Mouse (Mus musculus) B cell, adult 2 months (primary cell): ENCODE results near the gene Rpap1.
"Not testable (repeated sequence)": the region's sequence is repeated elsewhere in the genome, so short reads cannot be mapped to it uniquely, and the experiment has no call there.

Experiments used
- DNase-seq, 2 experiments: peaks; one replicate each; pipeline ENCODE4 v3.0.0; 2022

Rpap1 gene

DNA sequence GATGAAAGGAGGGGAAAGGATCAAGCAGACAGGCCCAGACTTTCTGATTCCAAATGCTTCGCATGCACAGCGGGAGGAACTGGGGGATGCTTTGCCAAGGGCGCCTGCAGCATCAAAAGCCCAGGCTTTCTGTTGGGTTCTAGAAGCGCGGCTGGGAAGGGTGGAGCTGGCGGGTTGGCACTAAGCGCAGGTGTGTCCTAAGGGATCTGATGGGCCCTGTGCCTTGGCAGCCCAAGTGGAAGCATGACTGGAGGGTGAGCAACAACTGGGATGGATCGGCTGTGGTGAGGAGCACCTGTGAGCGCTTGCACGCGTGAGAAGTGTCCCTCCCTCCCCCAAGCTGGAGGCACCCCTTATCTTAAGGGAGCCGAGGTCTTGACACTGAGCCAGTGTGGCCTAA lies 50.2 kb downstream of the Rpap1 start:
- DNase-seq: no peak

GRCm38 (mm10) chr2:119730735-119731134 lies 56.6 kb downstream of the Rpap1 start:
- DNase-seq: no peak

DNA sequence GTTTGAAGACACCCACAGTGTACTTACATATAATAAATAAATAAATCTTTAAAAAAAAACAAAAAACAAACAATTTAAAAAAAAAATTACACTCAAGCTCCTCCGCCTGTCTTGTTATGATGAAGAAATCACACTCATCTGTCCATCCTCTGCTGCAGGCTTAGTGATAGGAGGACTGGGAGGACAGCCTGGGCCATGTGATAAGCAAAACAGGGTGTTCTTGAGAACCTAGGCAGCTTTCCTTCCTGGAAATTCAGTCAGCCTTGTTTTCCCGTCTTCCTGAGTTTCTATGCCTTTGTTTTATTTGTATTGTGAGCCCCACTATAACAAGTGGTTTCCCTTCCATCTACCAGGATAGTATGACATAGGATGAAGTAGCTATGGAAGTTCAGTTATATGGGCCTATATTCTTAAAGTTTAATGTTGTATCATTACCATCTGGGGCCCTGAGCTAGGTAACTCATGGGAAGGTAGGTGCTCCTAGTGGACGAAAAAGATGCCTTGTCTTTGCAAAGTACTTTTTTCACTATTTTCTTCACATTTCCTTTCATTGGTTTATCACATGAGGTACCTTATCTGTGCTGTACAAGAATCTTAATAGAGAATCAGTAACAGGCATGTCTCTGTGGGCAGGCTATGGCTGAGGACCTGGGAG lies 59.4 kb downstream of the Rpap1 start:
- no peak for DNase-seq

DNA sequence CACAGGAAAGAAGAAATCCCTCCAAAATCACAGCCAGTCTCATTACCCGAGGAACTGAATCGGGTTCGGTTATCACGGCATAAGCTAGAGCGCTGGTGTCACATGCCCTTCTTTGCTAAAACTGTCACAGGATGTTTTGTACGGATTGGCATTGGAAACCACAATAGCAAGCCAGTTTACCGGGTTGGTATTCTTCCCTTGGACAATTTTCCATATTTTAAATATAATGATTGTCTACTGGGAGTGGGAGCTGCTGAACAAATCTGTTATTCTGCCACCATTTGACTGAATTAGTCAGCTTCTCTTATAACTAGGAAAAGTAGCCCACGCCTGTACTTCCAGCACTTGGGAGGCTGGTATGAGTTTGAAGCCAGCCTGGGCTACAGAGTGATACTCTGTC lies 66.3 kb downstream of the Rpap1 start:
- no peak for DNase-seq

GRCm38 (mm10) chr2:119715868-119716267 lies 71.5 kb downstream of the Rpap1 start:
- not testable (repeated sequence) for DNase-seq
